ENCODE assay signal across 9 mouse cellular contexts in genomic region chr11:87756251-87756820, GRCm38 (mm10). TPM values are rescaled to one million over a fixed set of nuclear protein-coding genes. Genes with fewer than 3 reads are reported as not detected.
DNase-seq lines count a peak whose midpoint lies in the region; ATAC-seq and TF ChIP-seq lines count a peak whose summit lies in the region.
"Had no signal": no experiment of that assay in that cellular context is flagged by ENCODE, and none has a peak within 500 bp of the region (broad histone marks: within the 10 kb centered on the region; RNA-seq: fewer than 3 reads in every experiment).

No protein-coding gene starts in this region.

- H3K4me1 ChIP-seq in kidney, embryonic 14.5 days (ENCODE audit: control insufficient read depth, insufficient read depth, low read length), result peaks cover 7% of the 10 kb centered on the region; the same call in 1 of the 2 replicates
- H3K4me1 ChIP-seq in lung, adult 2 months (ENCODE audit: control insufficient read depth, insufficient read depth, low read length), result no peaks in the 10 kb centered on the region
- no peaks in the 10 kb centered on the region; the same call in 1 of the 2 replicates for H3K4me1 ChIP-seq in stomach, embryonic 16.5 days (ENCODE audit: control insufficient read depth, insufficient read depth, low read length)

- H3K9me3 ChIP-seq in kidney, embryonic 14.5 days (ENCODE audit: control insufficient read depth, low read length), result no peaks in the 10 kb centered on the region
- no peaks in the 10 kb centered on the region for H3K9me3 ChIP-seq in stomach, embryonic 16.5 days (replicated peaks; ENCODE audit: control insufficient read depth, low read length)

- no peak overlapping the region for H3K9ac ChIP-seq in kidney, embryonic 14.5 days (ENCODE audit: low read depth, low read length)
- no peak overlapping the region; the same call in 1 of the 2 replicates for H3K9ac ChIP-seq in stomach, embryonic 16.5 days (ENCODE audit: low read length)

- H3K27ac ChIP-seq in kidney, embryonic 14.5 days (ENCODE audit: low read depth, low read length), result no peak overlapping the region
- no peak overlapping the region; the same call in 1 of the 2 replicates for H3K27ac ChIP-seq in stomach, embryonic 16.5 days (ENCODE audit: low read length)

- 82% methylated on average over 15 of the region's 15 CpGs for WGBS in kidney, embryonic 14.5 days
- WGBS in lung, adult 2 months, result 75% methylated on average over 15 of the region's 15 CpGs
- 84% methylated on average over 15 of the region's 15 CpGs for WGBS in stomach, embryonic 16.5 days

- no peak for TF ChIP-seq CTCF in lung, adult 2 months (IDR thresholded peaks at IDR 0.05; ENCODE audit: insufficient read depth, low read length)

- H3K4me2 ChIP-seq in kidney, embryonic 14.5 days (replicated peaks; ENCODE audit: low read depth, low read length), result no peak overlapping the region
- no peak overlapping the region for H3K4me2 ChIP-seq in stomach, embryonic 16.5 days (ENCODE audit: low read depth, low read length)

- 0 out of 2 replicates have a peak, but pooled peaks have one; percentile 41 for ATAC-seq in kidney, embryonic 14.5 days (ENCODE audit: low FRiP score, low TSS enrichment)
- peak; percentile 45 for ATAC-seq in stomach, embryonic 16.5 days (ENCODE audit: insufficient read depth, low FRiP score)

- peak; percentile 37; the same call in 1 of the 2 replicates for TF ChIP-seq POLR2A in lung, adult 2 months (IDR thresholded peaks at IDR 0.05; ENCODE audit: borderline replicate concordance, extremely low read depth, low read depth, low read length)

- intact Hi-C loops in left cerebral cortex, postnatal 36 days (cut with DNase I), result no loop called here

- no peaks in the 10 kb centered on the region for H3K36me3 ChIP-seq in kidney, embryonic 14.5 days (ENCODE audit: control insufficient read depth, insufficient read depth, low read length)
- H3K36me3 ChIP-seq in stomach, embryonic 16.5 days (ENCODE audit: control insufficient read depth, insufficient read depth, low read length), result no peaks in the 10 kb centered on the region

- DNase-seq in kidney, adult 9 months, result no peak
- DNase-seq in heart, adult 8-10 months (ENCODE audit: low spot score), result peak; percentile 45
- DNase-seq in lung, adult 2 months, result no peak
- DNase-seq in urinary bladder, adult 18-20 months (ENCODE audit: low spot score in 2 of 2), result no peak
- no peak for DNase-seq in gastrocnemius, adult 18-20 months (ENCODE audit: low spot score)
- DNase-seq in left cerebral cortex, postnatal 36 days (ENCODE audit: low spot score in 2 of 2), result no peak

- peaks cover 16% of the 10 kb centered on the region for H3K27me3 ChIP-seq in kidney, embryonic 14.5 days (ENCODE audit: control insufficient read depth, insufficient read depth, low read length)
- H3K27me3 ChIP-seq in stomach, embryonic 16.5 days (ENCODE audit: control insufficient read depth, insufficient read depth, low read length), result peaks cover 14% of the 10 kb centered on the region

- H3K4me3 ChIP-seq in kidney, embryonic 14.5 days (ENCODE audit: low read length), result peak overlapping the region; percentile 7
- H3K4me3 ChIP-seq in lung, adult 2 months (replicated peaks; ENCODE audit: extremely low read depth, low read depth, low read length), result peak overlapping the region; percentile 65
- peak overlapping the region; percentile 34 for H3K4me3 ChIP-seq in stomach, embryonic 16.5 days (replicated peaks; ENCODE audit: low read length)

RNA-seq across cellular contexts. Expression of gene Tspoap1, which starts 4.0 kb away (rescaled TPM):
- 3.0 and 4.2 TPM in 2 replicates for polyA plus RNA-seq in kidney, embryonic 14.5 days (2014; fragmentation: Nextera tagmentation; extraction: Ambion mirVana)
- under 1 TPM in 3 of 4 experiments, not detected in 1; 0.14 to 0.25 (median 0.22) TPM for total RNA-seq in heart, adult 8-10 months (2022)
- polyA plus RNA-seq in lung, adult 2 months (2012; rRNA removed), result 5.8 TPM in 2 replicates
- 1.5 and 1.7 TPM in 2 replicates for polyA plus RNA-seq in stomach, embryonic 16.5 days (2015; fragmentation: Nextera tagmentation; extraction: Ambion mirVana)
- total RNA-seq in gastrocnemius, adult 18-20 months (2021), result not detected
- 100 to 1,000 TPM; 158 to 214 TPM for total RNA-seq in left cerebral cortex, postnatal 36 days (2021)

RNA-seq across cellular contexts. Expression of gene Supt4a, which starts 19.0 kb away (rescaled TPM):
- 188 and 200 TPM in 2 replicates for polyA plus RNA-seq in kidney, embryonic 14.5 days (2014; fragmentation: Nextera tagmentation; extraction: Ambion mirVana)
- total RNA-seq in heart, adult 8-10 months (2022), result 10 to 100 TPM; 37.1 to 52.2 (median 38.0) TPM
- polyA plus RNA-seq in lung, adult 2 months (2012; rRNA removed), result 44.7 and 73.4 TPM in 2 replicates
- polyA plus RNA-seq in stomach, embryonic 16.5 days (2015; fragmentation: Nextera tagmentation; extraction: Ambion mirVana), result 116 and 119 TPM in 2 replicates
- 10 to 100 TPM; 33.5 to 36.3 TPM for total RNA-seq in gastrocnemius, adult 18-20 months (2021)
- 10 to 100 TPM; 67.7 to 83.3 TPM for total RNA-seq in left cerebral cortex, postnatal 36 days (2021)

RNA-seq across cellular contexts. Expression of gene Mpo, which starts 37.0 kb away (rescaled TPM):
- 0.41 TPM in 1 of 2 replicates, not detected in the other for polyA plus RNA-seq in kidney, embryonic 14.5 days (2014; fragmentation: Nextera tagmentation; extraction: Ambion mirVana)
- under 1 TPM in 1 of 4 experiments, not detected in 3; 0.89 TPM for total RNA-seq in heart, adult 8-10 months (2022)
- 0.11 and 0.60 TPM in 2 replicates for polyA plus RNA-seq in lung, adult 2 months (2012; rRNA removed)
- 17.4 and 19.0 TPM in 2 replicates for polyA plus RNA-seq in stomach, embryonic 16.5 days (2015; fragmentation: Nextera tagmentation; extraction: Ambion mirVana)
- not detected for total RNA-seq in gastrocnemius, adult 18-20 months (2021)
- total RNA-seq in left cerebral cortex, postnatal 36 days (2021), result not detected
- total RNA-seq: left cerebral cortex, postnatal 10 days had no signal

Comparison
In these comparisons a context has a peak if more than half of its experiments do, and no peak if none do; other contexts are left out.
1. H3K4me3 ChIP-seq: peak in every context shown above with its lines; median percentile 65 in lung, adult 2 months; 34 in stomach, embryonic 16.5 days; 7 in kidney, embryonic 14.5 days.
2. RNA of gene Tspoap1, which starts 4.0 kb away (total RNA-seq): 158 to 214 TPM in left cerebral cortex, postnatal 36 days; 0.14 to 0.25 TPM in heart, adult 8-10 months and not detected in gastrocnemius, adult 18-20 months; every median in the first group is over 100 times any median in the second.